Mouse (Mus musculus): ENCODE data around the gene Psmb6. TPM values are rescaled to one million over a fixed set of nuclear protein-coding genes. Genes with fewer than 3 reads are reported as not detected.

Psmb6 gene
- polyA plus RNA-seq, 1 experiment from 2014 or later, result 801 TPM

DNA sequence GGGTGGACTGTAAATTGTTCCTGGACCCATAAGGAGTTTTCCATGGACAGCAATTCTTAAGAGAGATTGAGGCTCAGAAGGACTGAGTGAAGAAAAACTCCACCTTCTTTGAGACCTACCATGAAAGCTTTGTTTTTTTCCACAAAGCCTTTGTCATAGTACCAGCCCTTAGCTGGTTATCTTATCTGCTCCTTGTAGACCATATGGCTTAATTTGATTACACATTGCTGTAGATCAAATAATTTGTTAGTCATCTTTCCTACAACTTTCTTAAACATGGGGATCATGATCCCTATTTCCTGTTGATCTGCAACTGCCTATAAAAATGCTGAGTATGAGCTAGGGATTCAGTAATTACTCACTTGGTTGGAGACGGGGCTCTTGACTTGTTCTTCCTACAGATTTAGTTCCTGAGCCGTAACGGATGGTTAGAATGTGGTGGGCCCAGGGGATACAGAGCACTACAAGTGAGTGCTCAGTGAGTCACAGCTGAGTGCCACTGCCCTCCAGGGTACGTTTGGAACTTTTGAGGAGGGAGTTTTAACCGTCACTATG, 47.3 kb downstream of the Psmb6 start:
- Histone ChIP-seq H3K27ac (ENCODE audit: low read depth, low read length) (no peak overlapping the region), H3K4me2 (ENCODE audit: low read depth, low read length) (no peak overlapping the region), H3K27me3 (ENCODE audit: control insufficient read depth, insufficient read depth, low read length) (no peaks in the 10 kb centered on the region), H3K4me3 (ENCODE audit: low read depth, low read length) (no peak overlapping the region), H3K9me3 (ENCODE audit: control insufficient read depth, low read length) (no peaks in the 10 kb centered on the region), H3K9ac (replicated peaks; ENCODE audit: low read depth, low read length) (no peak overlapping the region), H3K4me1 (ENCODE audit: control insufficient read depth, insufficient read depth, low read length) (0 out of 2 replicates have a peak, but pooled peaks cover 3% of the 10 kb centered on the region), H3K36me3 (ENCODE audit: control insufficient read depth, insufficient read depth, low read length) (no peaks in the 10 kb centered on the region)
- ATAC-seq (ENCODE audit: low read depth), result no peak
- 58% methylated on average over 5 of the region's 5 CpGs for WGBS

DNA sequence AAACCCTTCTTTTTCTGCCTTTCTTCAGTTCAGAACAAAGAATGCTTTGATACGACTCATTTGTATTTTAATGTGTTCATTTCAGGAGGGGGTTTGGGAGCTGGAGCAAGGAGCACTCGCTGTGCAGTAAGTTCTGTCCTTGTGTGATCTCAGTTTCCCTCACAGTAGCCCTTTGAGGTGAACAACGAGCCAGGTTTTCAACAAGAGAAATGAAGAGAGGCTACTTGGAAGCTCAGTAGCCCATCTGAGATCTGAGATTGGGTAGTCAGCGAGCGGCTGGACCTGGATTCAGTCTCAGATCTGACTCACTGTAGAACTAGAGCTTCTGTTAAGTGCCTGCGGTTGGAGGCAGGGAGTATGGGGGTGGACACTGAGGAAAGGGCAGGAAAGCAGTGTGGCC, 48.7 kb downstream of the Psmb6 start:
- Histone ChIP-seq H3K36me3 (ENCODE audit: control insufficient read depth, insufficient read depth, low read length) (no peaks in the 10 kb centered on the region), H3K4me3 (ENCODE audit: low read depth, low read length) (no peak overlapping the region), H3K27me3 (ENCODE audit: control insufficient read depth, insufficient read depth, low read length) (no peaks in the 10 kb centered on the region), H3K27ac (ENCODE audit: low read depth, low read length) (no peak overlapping the region), H3K4me1 (ENCODE audit: control insufficient read depth, insufficient read depth, low read length) (peaks cover 8% of the 10 kb centered on the region; the same call in 1 of the 2 replicates), H3K9ac (replicated peaks; ENCODE audit: low read depth, low read length) (no peak overlapping the region), H3K4me2 (ENCODE audit: low read depth, low read length) (no peak overlapping the region), H3K9me3 (ENCODE audit: control insufficient read depth, low read length) (no peaks in the 10 kb centered on the region)
- WGBS, result 42% methylated on average over 6 of the region's 6 CpGs
- ATAC-seq (ENCODE audit: low read depth), result no peak

DNA sequence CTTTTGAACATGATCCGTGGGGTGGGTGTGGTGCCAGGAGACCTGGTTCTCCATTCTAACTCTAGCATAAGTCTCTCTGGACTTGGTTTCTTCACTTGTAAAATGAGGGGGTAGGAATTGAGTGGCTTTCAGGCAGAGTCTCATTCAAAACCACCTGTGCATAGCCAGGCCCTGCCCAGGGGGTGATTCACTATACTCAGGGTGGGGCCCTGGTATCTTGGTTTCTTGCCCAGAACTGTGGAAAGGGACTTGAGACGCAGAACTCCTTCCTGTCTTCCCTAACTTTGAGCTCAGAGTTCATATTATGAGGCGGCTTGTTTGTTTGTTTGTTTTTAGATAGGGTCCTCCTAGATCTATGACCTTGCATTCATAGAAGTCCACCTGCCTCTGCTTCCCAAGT, 52.0 kb downstream of the Psmb6 start:
- WGBS, result 92% methylated on average over 3 of the region's 3 CpGs
- no peak for ATAC-seq (ENCODE audit: low read depth)
- Histone ChIP-seq H3K9me3 (ENCODE audit: control insufficient read depth, low read length) (no peaks in the 10 kb centered on the region), H3K4me3 (ENCODE audit: low read depth, low read length) (no peak overlapping the region), H3K27ac (ENCODE audit: low read depth, low read length) (no peak overlapping the region), H3K27me3 (ENCODE audit: control insufficient read depth, insufficient read depth, low read length) (no peaks in the 10 kb centered on the region), H3K4me2 (ENCODE audit: low read depth, low read length) (no peak overlapping the region), H3K9ac (replicated peaks; ENCODE audit: low read depth, low read length) (no peak overlapping the region), H3K36me3 (ENCODE audit: control insufficient read depth, insufficient read depth, low read length) (no peaks in the 10 kb centered on the region), H3K4me1 (ENCODE audit: control insufficient read depth, insufficient read depth, low read length) (peaks cover 8% of the 10 kb centered on the region)

Other genes with a start within 250 kb of the Psmb6 start
- not detected in 2 replicates for gene Alox12e, start 202.7 kb upstream of the Psmb6 start, polyA plus RNA-seq (2014; fragmentation: Nextera tagmentation; extraction: Ambion mirVana)
- gene Alox15, start 173.3 kb upstream of the Psmb6 start, polyA plus RNA-seq (2014; fragmentation: Nextera tagmentation; extraction: Ambion mirVana), result not detected in 2 replicates
- 29.3 and 32.1 TPM in 2 replicates for gene Pelp1, start 115.3 kb upstream of the Psmb6 start, polyA plus RNA-seq (2014; fragmentation: Nextera tagmentation; extraction: Ambion mirVana)
- 44.1 and 54.5 TPM in 2 replicates for gene Arrb2, start 92.7 kb upstream of the Psmb6 start, polyA plus RNA-seq (2014; fragmentation: Nextera tagmentation; extraction: Ambion mirVana)
- 41.4 and 46.6 TPM in 2 replicates for gene Med11, start 73.4 kb upstream of the Psmb6 start, polyA plus RNA-seq (2014; fragmentation: Nextera tagmentation; extraction: Ambion mirVana)
- gene Zmynd15, start 65.9 kb upstream of the Psmb6 start, polyA plus RNA-seq (2014; fragmentation: Nextera tagmentation; extraction: Ambion mirVana), result 0.31 and 1.5 TPM in 2 replicates
- gene Cxcl16, start 65.4 kb upstream of the Psmb6 start, polyA plus RNA-seq (2014; fragmentation: Nextera tagmentation; extraction: Ambion mirVana), result 1.2 and 14.6 TPM in 2 replicates
- 1.8 and 3.7 TPM in 2 replicates for gene Tm4sf5, start 20.1 kb upstream of the Psmb6 start, polyA plus RNA-seq (2014; fragmentation: Nextera tagmentation; extraction: Ambion mirVana)
- gene Vmo1, start 10.8 kb upstream of the Psmb6 start, polyA plus RNA-seq (2014; fragmentation: Nextera tagmentation; extraction: Ambion mirVana), result not detected in 2 replicates
- 0.27 TPM in 1 of 2 replicates, not detected in the other for gene Gltpd2, start 6.2 kb upstream of the Psmb6 start, polyA plus RNA-seq (2014; fragmentation: Nextera tagmentation; extraction: Ambion mirVana)
- gene Gm40193, start 7.6 kb downstream of the Psmb6 start, polyA plus RNA-seq (2014; fragmentation: Nextera tagmentation; extraction: Ambion mirVana), result not detected in 2 replicates
- gene Pld2, start 14.7 kb downstream of the Psmb6 start, polyA plus RNA-seq (2014; fragmentation: Nextera tagmentation; extraction: Ambion mirVana), result 13.7 and 16.6 TPM in 2 replicates
- gene Mink1, start 37.5 kb downstream of the Psmb6 start, polyA plus RNA-seq (2014; fragmentation: Nextera tagmentation; extraction: Ambion mirVana), result 20.2 and 22.0 TPM in 2 replicates
- gene 4930544D05Rik, start 90.5 kb downstream of the Psmb6 start, polyA plus RNA-seq (2014; fragmentation: Nextera tagmentation; extraction: Ambion mirVana), result not detected in 2 replicates
- 0.22 TPM in 1 of 2 replicates, not detected in the other for gene Chrne, start 93.8 kb downstream of the Psmb6 start, polyA plus RNA-seq (2014; fragmentation: Nextera tagmentation; extraction: Ambion mirVana)
- 0.27 and 0.31 TPM in 2 replicates for gene Gp1ba, start 113.8 kb downstream of the Psmb6 start, polyA plus RNA-seq (2014; fragmentation: Nextera tagmentation; extraction: Ambion mirVana)
- gene Rnf167, start 121.9 kb downstream of the Psmb6 start, polyA plus RNA-seq (2014; fragmentation: Nextera tagmentation; extraction: Ambion mirVana), result 98.6 and 110 TPM in 2 replicates
- gene Slc25a11, start 122.1 kb downstream of the Psmb6 start, polyA plus RNA-seq (2014; fragmentation: Nextera tagmentation; extraction: Ambion mirVana), result 156 and 172 TPM in 2 replicates
- 578 and 686 TPM in 2 replicates for gene Pfn1, start 129.3 kb downstream of the Psmb6 start, polyA plus RNA-seq (2014; fragmentation: Nextera tagmentation; extraction: Ambion mirVana)
- gene Eno3, start 131.8 kb downstream of the Psmb6 start, polyA plus RNA-seq (2014; fragmentation: Nextera tagmentation; extraction: Ambion mirVana), result 8.3 and 10.1 TPM in 2 replicates
- gene Spag7, start 144.0 kb downstream of the Psmb6 start, polyA plus RNA-seq (2014; fragmentation: Nextera tagmentation; extraction: Ambion mirVana), result 136 and 151 TPM in 2 replicates
- 24.9 and 29.0 TPM in 2 replicates for gene Camta2, start 162.7 kb downstream of the Psmb6 start, polyA plus RNA-seq (2014; fragmentation: Nextera tagmentation; extraction: Ambion mirVana)
- 1.4 and 1.5 TPM in 2 replicates for gene Inca1, start 174.8 kb downstream of the Psmb6 start, polyA plus RNA-seq (2014; fragmentation: Nextera tagmentation; extraction: Ambion mirVana)
- 3.1 and 3.2 TPM in 2 replicates for gene Kif1c, start 175.2 kb downstream of the Psmb6 start, polyA plus RNA-seq (2014; fragmentation: Nextera tagmentation; extraction: Ambion mirVana)
- 16.3 and 19.8 TPM in 2 replicates for gene Zfp3, start 238.8 kb downstream of the Psmb6 start, polyA plus RNA-seq (2014; fragmentation: Nextera tagmentation; extraction: Ambion mirVana)

Data from neural tube, embryonic 14.5 days (tissue).